Mouse (Mus musculus): Measurements from ENCODE around the gene Kat2b. TPM values are rescaled to one million over a fixed set of nuclear protein-coding genes. Genes with fewer than 3 reads are reported as not detected.

Gene Kat2b
- polyA plus RNA-seq, 1 experiment from 2014 or later: 12.7 TPM

Other genes with a start within 250 kb of the Kat2b start
- 0.12 and 0.18 TPM in 2 replicates for gene Efhb, start 103.5 kb upstream of the Kat2b start, polyA plus RNA-seq (2015; fragmentation: Nextera tagmentation; extraction: Ambion mirVana)
- 60.4 and 77.3 TPM in 2 replicates for gene Rab5a, start 87.6 kb upstream of the Kat2b start, polyA plus RNA-seq (2015; fragmentation: Nextera tagmentation; extraction: Ambion mirVana)
- gene Pp2d1, start 27.4 kb upstream of the Kat2b start, polyA plus RNA-seq (2015; fragmentation: Nextera tagmentation; extraction: Ambion mirVana): 0.26 and 0.33 TPM in 2 replicates
- 62.6 and 66.7 TPM in 2 replicates for gene Sgo1, start 122.5 kb downstream of the Kat2b start, polyA plus RNA-seq (2015; fragmentation: Nextera tagmentation; extraction: Ambion mirVana)